Mouse (Mus musculus) lung, embryonic 14.5 days (tissue): ENCODE data around the gene Fam49a. TPM values are rescaled to one million over a fixed set of nuclear protein-coding genes. Genes with fewer than 3 reads are reported as not detected.

Source experiments
- ATAC-seq: fragments of 200-750 bp; cut with Nextera tagmentation; 2 replicates; pipeline ENCODE4 v1.8.0; 2017; ENCODE audit warnings: mild to moderate bottlenecking, moderate TSS enrichment, moderate library complexity; ENCODE audit not compliant: insufficient read depth
- DNase-seq: peaks from one replicate; pipeline ENCODE4 v3.0.0-alpha.2; 2015
- H3K27ac ChIP-seq: fragments of 300-500 bp; sonication (generic); 2 replicates; pipeline ENCODE4 v1.5.1; 2014; ENCODE audit warnings: low read depth, mild to moderate bottlenecking, moderate library complexity
- H3K27me3 ChIP-seq: fragments of 300-500 bp; sonication (generic); 2 replicates; pipeline ENCODE4 v1.6.1; 2014; ENCODE audit warnings: low read length, control low read depth; ENCODE audit not compliant: insufficient read depth
- H3K36me3 ChIP-seq: fragments of 300-500 bp; sonication (generic); 2 replicates; pipeline ENCODE4 v1.6.1; 2014; ENCODE audit warnings: control low read depth; ENCODE audit not compliant: insufficient read depth
- H3K4me1 ChIP-seq: fragments of 300-500 bp; sonication (generic); 2 replicates; pipeline ENCODE4 v1.6.1; 2014; ENCODE audit warnings: antibody characterized with exemption, control low read depth; ENCODE audit not compliant: insufficient read depth
- H3K4me2 ChIP-seq: fragments of 300-500 bp; sonication (generic); 2 replicates; pipeline ENCODE4 v1.6.1; 2014; ENCODE audit warnings: mild to moderate bottlenecking
- H3K4me3 ChIP-seq: fragments of 300-500 bp; sonication (generic); 2 replicates; pipeline ENCODE4 v1.5.1; 2014; ENCODE audit warnings: low read depth, low read length
- H3K9ac ChIP-seq: fragments of 300-500 bp; sonication (generic); 2 replicates; pipeline ENCODE4 v1.6.1; 2014
- H3K9me3 ChIP-seq: fragments of 300-500 bp; sonication (generic); 2 replicates; pipeline ENCODE4 v1.6.1; 2016; ENCODE audit warnings: low read depth, low read length, control low read depth
- CTCF ChIP-seq: IDR thresholded peaks from 2 replicates; pipeline ENCODE4 v1.5.1; 2016; ENCODE audit warnings: antibody characterized with exemption, low read depth
- WGBS: fragments of 180-500 bp; shearing (Covaris S2); extraction: QIAGEN DNeasy Blood & Tissue Kit; methylation state at CpG from one replicate; pipeline ENCODE4 v1.1.7; 2014; 5-methylcytosine and 5-hydroxymethylcytosine counted together
- polyA plus RNA-seq: library from polyadenylated mRNA; unstranded; fragments of >200 nt; fragmentation: Nextera tagmentation; extraction: Ambion mirVana; gene quantifications from 2 replicates; pipeline ENCODE4 v1.2.1, GENCODE M21; 2014

Gene Fam49a
- polyA plus RNA-seq, 1 experiment from 2014 or later, result 14.9 TPM

DNA sequence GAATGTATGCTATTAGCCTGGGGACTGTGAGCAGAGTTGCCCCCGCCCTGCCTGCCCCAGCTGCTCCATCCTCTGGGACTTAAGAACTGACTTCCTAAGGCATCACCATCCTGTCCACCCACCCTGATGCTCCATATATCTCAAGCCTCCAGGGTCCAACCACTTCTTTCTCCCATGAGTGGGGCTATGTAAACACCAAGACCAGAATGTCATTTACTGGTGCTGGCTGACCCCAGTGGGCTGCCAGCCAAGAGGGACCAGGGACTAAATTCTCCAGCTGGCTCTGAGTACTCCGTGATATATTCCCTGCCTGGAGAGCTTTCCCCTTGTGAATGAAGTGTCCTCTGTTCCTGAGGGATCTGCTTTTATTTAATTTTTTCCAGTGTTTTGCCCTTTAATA, 37.4 kb downstream of the Fam49a start:
- no peaks in the 10 kb centered on the region for H3K36me3 ChIP-seq
- no peak overlapping the region for H3K4me3 ChIP-seq
- peak overlapping the region; percentile 86 for H3K27ac ChIP-seq
- ATAC-seq (peak; percentile 90), DNase-seq (peak; percentile 89)
- H3K4me2 ChIP-seq, result no peak overlapping the region
- no peaks in the 10 kb centered on the region for H3K27me3 ChIP-seq
- no peaks in the 10 kb centered on the region for H3K9me3 ChIP-seq
- TF ChIP-seq CTCF, result no peak
- H3K9ac ChIP-seq, result no peak overlapping the region
- H3K4me1 ChIP-seq, result peaks cover 16% of the 10 kb centered on the region; the same call in 1 of the 2 replicates
- WGBS, result 31% methylated on average over 2 of the region's 2 CpGs

DNA sequence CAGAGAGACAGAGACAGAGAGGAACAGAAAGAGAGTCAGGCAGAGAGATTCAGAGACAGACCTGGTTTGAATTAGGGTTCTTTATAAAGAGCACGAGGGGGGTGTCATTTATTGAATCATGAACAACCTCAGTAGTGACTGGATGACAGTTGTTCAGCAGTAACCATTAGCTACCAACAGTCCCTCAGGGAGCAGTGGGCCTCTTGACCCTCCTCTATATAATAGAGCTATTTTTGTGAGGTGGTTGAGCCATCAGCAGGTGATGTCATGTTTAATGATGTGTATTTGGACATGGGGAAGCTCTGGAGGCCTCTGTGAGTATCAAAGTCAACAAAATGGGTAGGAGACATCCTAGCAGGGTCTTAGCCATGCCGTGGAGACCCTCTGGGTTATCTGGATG, 39.2 kb downstream of the Fam49a start:
- WGBS, result 67% methylated on average over 2 of the region's 2 CpGs
- no peak overlapping the region for H3K9ac ChIP-seq
- H3K4me3 ChIP-seq, result no peak overlapping the region
- H3K4me2 ChIP-seq, result no peak overlapping the region
- no peaks in the 10 kb centered on the region for H3K9me3 ChIP-seq
- no peak for TF ChIP-seq CTCF
- peak overlapping the region; percentile 27; the same call in 1 of the 2 replicates for H3K27ac ChIP-seq
- no peaks in the 10 kb centered on the region for H3K27me3 ChIP-seq
- ATAC-seq (no peak), DNase-seq (no peak)
- no peaks in the 10 kb centered on the region for H3K36me3 ChIP-seq
- H3K4me1 ChIP-seq, result peaks cover 16% of the 10 kb centered on the region; the same call in 1 of the 2 replicates

DNA sequence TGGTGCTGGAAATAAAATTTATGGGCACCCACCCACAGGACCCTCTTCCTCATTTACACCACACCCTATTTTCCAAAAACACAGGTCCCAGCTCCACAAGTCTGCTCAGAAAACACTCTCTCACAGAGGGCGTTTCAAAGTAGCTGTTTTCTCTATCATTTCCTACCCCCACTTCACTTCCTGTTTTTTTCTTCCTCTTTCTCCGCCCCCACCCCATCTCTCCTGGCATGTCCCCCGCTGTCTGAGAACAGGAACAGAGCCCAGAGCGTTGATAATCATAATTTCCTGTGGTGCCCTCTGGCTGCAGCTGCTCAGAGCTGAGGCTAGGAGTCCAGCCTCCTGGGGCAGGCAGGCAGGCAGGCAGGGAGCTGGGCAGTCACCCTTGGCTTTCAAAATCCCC, 39.9 kb downstream of the Fam49a start:
- TF ChIP-seq CTCF, result peak; percentile 37
- DNase-seq, result peak; percentile 70
- no peak overlapping the region for H3K9ac ChIP-seq
- H3K4me2 ChIP-seq, result no peak overlapping the region
- no peaks in the 10 kb centered on the region for H3K36me3 ChIP-seq
- 0 out of 2 replicates have a peak, but pooled peaks have one; percentile 31 for ATAC-seq
- H3K4me1 ChIP-seq, result peaks cover 16% of the 10 kb centered on the region; the same call in 1 of the 2 replicates
- WGBS, result 23% methylated on average over 4 of the region's 4 CpGs
- no peaks in the 10 kb centered on the region for H3K9me3 ChIP-seq
- H3K27ac ChIP-seq, result peak overlapping the region; percentile 27; the same call in 1 of the 2 replicates
- H3K27me3 ChIP-seq, result no peaks in the 10 kb centered on the region
- H3K4me3 ChIP-seq, result no peak overlapping the region

DNA sequence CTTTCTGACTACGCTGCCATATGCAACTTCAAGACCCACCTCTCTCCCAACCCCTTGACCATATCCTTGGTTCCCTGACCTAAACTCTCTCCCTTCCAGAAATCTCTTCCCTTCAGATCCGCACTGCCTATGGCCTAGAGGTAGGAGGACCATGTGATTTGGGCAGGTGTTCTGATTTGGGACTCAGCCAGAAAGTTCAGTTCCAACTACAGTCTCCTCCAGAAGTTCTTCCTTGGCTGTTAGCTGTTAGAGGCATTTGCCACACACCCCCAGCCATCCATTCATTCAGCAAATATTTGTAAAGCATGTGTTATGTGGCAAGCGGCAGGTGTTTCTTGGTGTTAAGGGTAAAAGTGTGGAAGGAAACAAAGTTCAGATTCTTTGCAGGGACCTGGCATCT, 44.3 kb downstream of the Fam49a start:
- Histone ChIP-seq H3K27ac (no peak overlapping the region), H3K9me3 (no peaks in the 10 kb centered on the region), H3K4me2 (no peak overlapping the region), H3K27me3 (no peaks in the 10 kb centered on the region), H3K36me3 (no peaks in the 10 kb centered on the region), H3K4me1 (peaks cover 4% of the 10 kb centered on the region; the same call in 1 of the 2 replicates), H3K4me3 (no peak overlapping the region), H3K9ac (no peak overlapping the region)
- peak; percentile 51; the same call in 1 of the 2 replicates for ATAC-seq
- DNase-seq, result no peak
- TF ChIP-seq CTCF, result no peak
- 76% methylated on average over 3 of the region's 3 CpGs for WGBS

DNA sequence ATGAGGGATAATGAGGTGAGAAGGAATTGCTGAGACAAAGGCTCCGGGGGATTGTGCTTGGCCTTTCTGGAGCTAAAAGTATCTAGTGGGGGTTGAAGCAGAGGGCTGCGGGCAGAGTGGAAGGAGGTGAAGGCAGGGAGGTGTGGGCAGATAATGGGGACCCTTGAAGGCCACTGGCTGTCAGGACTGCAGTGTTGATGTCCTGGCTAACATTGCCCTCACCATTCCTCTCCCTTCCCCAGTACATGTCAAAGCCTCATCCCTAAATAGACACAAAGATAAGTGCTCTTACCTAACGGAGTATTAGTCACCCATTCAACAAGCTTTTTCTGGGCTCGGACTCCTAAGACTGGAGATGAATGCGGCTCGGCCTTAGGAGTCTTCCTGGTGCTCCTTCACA, 44.9 kb downstream of the Fam49a start:
- TF ChIP-seq CTCF, result no peak
- no peaks in the 10 kb centered on the region for H3K27me3 ChIP-seq
- H3K36me3 ChIP-seq, result no peaks in the 10 kb centered on the region
- no peak overlapping the region for H3K4me3 ChIP-seq
- H3K27ac ChIP-seq, result no peak overlapping the region
- 65% methylated on average over 6 of the region's 6 CpGs for WGBS
- H3K9ac ChIP-seq, result no peak overlapping the region
- no peak overlapping the region for H3K4me2 ChIP-seq
- no peaks in the 10 kb centered on the region for H3K4me1 ChIP-seq
- ATAC-seq (no peak), DNase-seq (no peak)
- H3K9me3 ChIP-seq, result no peaks in the 10 kb centered on the region

DNA sequence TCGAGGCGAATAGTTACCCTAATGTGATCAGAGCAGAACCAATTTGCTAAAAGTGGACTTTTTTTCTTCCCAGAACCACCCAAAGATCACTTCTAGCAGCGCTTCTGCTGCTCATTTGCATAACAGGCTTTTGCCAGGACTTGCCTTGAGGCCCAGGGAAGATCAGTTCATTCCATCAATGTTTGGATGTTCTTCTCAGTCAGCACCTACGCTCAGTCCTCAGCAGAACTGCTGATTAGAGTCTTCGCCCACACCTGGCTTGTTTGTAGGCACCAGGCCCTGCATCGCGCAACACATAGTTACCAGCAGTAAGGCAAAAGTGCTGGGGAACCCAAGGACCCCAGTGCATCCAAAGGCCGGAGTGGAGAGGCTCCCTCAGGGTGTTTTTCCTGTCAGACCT, 45.3 kb downstream of the Fam49a start:
- TF ChIP-seq CTCF, result no peak
- no peaks in the 10 kb centered on the region for H3K36me3 ChIP-seq
- DNase-seq (no peak), ATAC-seq (no peak)
- H3K27me3 ChIP-seq, result no peaks in the 10 kb centered on the region
- no peaks in the 10 kb centered on the region for H3K4me1 ChIP-seq
- H3K4me2 ChIP-seq, result no peak overlapping the region
- H3K9me3 ChIP-seq, result no peaks in the 10 kb centered on the region
- H3K4me3 ChIP-seq, result no peak overlapping the region
- 86% methylated on average over 8 of the region's 8 CpGs for whole genome bisulfite sequencing
- no peak overlapping the region for H3K9ac ChIP-seq
- H3K27ac ChIP-seq, result no peak overlapping the region

DNA sequence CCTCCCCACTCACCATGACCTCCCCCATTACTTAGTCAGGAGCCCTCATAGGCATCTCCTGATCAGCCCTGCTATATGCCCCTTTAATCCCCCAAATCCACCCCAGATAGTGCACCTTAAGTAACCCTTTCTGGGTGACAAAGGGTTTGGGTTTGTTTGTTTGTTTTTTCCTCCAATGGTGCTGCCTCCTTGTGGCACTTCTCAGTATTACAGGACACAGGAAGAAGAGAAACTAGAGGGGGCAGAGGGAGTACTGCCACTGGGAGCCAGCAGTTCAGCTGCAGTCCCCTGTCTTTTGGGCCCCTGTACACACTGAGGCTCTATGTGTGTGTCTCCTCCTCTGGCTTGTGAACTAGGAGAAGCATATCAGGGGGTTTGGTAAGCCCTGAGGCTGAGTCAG, 51.5 kb downstream of the Fam49a start:
- DNase-seq (no peak), ATAC-seq (no peak)
- peak; percentile 61 for TF ChIP-seq CTCF
- H3K4me3 ChIP-seq, result no peak overlapping the region
- H3K9ac ChIP-seq, result no peak overlapping the region
- no peak overlapping the region for H3K4me2 ChIP-seq
- no peaks in the 10 kb centered on the region for H3K36me3 ChIP-seq
- H3K9me3 ChIP-seq, result no peaks in the 10 kb centered on the region
- peaks cover 10% of the 10 kb centered on the region for H3K4me1 ChIP-seq
- no peaks in the 10 kb centered on the region for H3K27me3 ChIP-seq
- H3K27ac ChIP-seq, result no peak overlapping the region

DNA sequence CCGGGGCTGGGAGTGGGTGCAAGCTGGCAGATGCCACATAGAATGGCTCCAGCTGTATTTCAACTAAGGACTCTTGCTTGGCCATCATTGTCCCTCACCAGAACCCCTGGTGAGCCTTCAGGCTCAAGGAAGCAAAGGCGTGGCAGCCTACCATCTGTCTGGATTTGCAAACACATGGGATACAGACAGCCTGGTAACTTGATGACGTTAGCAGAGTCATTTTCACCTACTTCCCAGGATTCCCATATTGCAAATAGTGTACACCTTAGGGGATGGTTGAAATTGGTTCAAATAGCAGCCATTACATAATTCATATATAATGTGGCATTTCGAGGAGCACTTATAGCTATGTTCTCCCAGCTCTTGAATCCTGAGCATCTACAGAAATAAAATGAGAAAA, 52.0 kb downstream of the Fam49a start:
- Histone ChIP-seq H3K9ac (no peak overlapping the region), H3K4me2 (no peak overlapping the region), H3K27me3 (no peaks in the 10 kb centered on the region), H3K4me3 (no peak overlapping the region), H3K9me3 (no peaks in the 10 kb centered on the region), H3K27ac (no peak overlapping the region), H3K36me3 (no peaks in the 10 kb centered on the region), H3K4me1 (peaks cover 10% of the 10 kb centered on the region)
- 79% methylated on average over 4 of the region's 4 CpGs for WGBS
- TF ChIP-seq CTCF, result no peak
- DNase-seq (no peak), ATAC-seq (no peak)
